Mouse (Mus musculus): ENCODE results near the gene Wdfy4.

Gene Wdfy4

DNA sequence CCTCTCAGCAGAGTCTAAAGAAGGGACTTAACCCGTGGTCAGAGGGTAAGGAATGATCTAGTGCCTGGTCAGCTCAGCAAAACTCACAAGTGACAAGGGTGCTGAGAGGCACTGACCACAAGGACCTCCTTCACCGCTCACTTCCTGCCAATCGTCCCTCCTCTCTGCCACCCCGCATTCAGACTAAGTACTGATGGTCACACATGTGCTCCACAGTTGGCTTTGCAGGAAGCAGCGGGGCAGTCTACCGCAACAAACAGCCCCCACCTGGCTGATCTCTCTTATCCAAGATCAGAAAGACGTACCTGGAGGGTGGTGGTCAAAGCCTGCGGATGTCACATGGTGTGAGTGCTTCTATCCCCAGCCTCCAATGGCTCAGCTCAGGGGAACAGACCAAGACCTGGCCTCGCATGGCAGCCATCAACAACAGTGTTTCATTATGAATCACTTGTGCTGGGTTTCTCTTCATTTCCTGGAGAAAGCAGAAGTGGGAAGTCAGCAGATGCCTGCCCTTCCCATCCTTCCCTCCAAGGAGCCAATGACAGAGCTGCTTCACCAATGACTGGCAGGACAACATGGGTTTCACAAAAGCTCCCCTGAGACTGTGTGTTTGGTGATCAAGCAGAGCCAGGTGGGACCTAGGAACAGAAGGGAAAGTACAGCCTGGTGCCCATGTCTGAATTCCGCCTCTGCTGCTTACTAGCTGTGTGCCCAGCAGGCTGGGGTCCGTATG lies at the start of gene Wdfy4:
Gene Wdfy4 (minus strand): TSS at position 441 of the 733 bp plus-strand sequence.
- DNase-seq (ENCODE audit: low read depth, low spot score) = no peak

- DNase-seq (ENCODE audit: low read depth, low spot score) = peak; percentile 57
These were observed 46.7 kb upstream of the Wdfy4 start for GRCm38 (mm10) chr14:33232048-33232447.

DNA sequence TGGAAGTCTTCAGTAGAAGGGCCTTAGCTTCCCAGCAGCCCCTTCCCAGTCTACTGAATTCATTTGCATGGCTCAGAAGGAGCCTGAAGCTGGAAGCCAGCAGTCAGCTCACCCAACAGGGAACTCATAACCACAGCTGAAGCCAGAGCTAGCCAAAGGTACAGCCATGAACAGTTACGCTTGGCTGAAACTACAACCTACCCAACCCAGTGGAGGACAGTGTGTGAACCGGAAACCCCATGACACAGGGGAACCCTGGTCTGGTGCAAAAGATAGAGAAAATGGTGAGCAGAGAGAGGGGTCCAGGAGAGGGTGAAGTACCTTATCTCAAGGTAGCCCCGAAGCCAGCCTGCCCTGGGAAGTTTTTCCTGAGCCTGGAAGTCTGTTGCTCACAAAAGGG lies 46.0 kb upstream of the Wdfy4 start:
- DNase-seq (ENCODE audit: low read depth, low spot score) = no peak

DNA sequence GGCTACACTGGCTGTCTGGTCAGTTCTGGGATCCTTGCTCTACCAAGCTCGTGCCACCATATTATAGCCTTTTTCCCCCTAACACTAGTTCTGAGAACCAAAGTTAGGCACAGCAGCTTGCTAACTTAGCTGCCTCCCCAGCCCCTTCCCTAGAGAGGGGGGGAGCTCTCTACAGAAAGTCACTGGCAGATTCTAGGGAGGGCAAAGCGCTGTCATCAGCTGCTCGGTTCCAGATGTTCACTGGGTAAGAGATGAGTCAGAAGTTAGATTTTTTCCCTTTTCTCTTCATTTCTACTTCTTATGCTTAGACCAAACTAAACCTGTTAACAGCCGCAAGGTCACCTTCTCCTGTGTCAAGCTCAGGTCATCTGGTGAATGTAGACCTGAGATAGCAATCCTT lies 45.4 kb upstream of the Wdfy4 start:
- peak; percentile 59 for DNase-seq (ENCODE audit: low read depth, low spot score)

GRCm38 (mm10) chr14:33225235-33225634 lies 39.9 kb upstream of the Wdfy4 start:
- DNase-seq (ENCODE audit: low read depth, low spot score) = no peak

DNA sequence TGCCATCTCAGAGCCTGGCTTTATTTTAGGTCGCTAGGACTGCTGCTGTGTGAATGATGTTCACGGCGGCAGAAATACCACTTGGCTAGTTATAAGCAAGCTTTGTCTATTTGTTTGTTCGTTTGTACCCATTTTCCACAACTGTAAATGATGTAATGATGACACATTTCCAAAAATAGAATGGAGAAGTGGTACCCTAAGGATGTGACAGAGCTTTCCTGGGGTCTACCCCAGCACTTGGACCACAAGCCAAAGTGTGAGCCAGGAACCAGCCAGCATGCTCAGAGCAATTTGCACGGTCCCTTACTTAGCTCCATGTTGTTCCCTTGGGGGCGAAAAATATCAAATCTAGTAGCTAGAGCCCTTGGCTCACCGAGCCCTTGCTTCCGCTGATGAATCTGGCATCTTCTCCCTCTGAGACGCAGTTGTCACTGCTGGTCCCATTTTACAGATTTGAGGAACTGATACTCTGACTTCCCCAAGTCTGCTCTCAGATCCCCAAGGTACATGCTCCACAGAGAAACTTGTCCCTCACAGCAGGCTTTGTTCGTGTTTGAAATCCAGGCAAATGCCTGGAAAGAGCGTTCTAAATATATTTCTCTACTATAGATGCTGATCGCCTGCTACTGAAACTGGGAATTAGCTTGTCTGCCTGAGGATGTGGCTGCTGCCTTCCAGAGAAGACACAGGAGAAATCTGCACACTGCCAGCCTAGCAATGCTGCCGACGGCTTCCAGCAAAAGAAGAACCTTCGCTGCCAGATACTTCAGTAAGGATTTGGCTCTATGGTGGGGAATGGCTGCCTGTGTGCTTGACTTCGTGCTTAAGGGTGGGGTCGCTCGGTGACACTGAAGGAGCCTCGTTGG lies 31.3 kb upstream of the Wdfy4 start:
- peak; percentile 76 for DNase-seq (ENCODE audit: low read depth, low spot score)

DNA sequence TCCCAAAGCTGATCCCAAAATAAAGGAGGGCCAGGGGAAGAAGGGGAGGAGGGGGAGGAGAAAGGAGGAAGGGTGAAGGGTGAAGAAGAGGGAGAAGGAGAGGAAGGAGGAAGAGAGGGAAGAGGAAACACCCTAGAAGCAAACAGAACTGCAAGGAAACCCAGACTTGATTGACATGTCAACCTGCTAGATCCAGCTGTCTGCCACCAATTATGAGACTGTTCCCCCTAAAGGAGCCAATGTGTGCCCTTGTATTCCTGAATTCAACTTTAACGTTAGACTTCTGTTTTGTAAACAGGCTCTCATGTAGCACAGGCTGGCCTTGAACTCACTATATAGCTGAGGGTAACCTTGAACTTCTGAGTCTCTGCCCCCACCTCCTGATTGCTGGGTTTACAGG lies 29.9 kb upstream of the Wdfy4 start:
- DNase-seq (ENCODE audit: low read depth, low spot score) = no peak

- peak; percentile 40 for DNase-seq (ENCODE audit: low read depth, low spot score)
These were observed 29.4 kb upstream of the Wdfy4 start for GRCm38 (mm10) chr14:33214767-33215128.

- peak; percentile 92 for DNase-seq (ENCODE audit: low read depth, low spot score)
These were observed 28.8 kb upstream of the Wdfy4 start, which contains the start of gene Arhgap22 for GRCm38 (mm10) chr14:33213823-33214766. Gene Arhgap22 (plus strand): TSS chr14:33214026.

DNA sequence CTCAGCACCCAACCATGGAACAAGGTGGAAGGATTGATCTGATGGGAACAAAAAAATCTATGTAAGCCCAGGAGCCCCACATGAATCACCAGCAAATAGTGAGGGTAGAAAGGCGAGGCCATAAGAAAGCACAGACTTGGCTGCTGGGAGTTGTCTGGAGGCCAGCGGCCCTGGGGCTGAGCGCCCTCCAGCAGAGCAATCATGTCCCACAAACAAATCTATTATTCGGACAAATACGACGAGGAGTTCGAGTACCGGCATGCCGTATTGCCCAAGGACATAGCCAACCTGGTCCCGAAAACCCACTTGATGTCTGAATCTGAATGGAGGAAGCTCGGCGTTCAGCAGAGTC lies 27.6 kb upstream of the Wdfy4 start:
- no peak for DNase-seq (ENCODE audit: low read depth, low spot score)

DNA sequence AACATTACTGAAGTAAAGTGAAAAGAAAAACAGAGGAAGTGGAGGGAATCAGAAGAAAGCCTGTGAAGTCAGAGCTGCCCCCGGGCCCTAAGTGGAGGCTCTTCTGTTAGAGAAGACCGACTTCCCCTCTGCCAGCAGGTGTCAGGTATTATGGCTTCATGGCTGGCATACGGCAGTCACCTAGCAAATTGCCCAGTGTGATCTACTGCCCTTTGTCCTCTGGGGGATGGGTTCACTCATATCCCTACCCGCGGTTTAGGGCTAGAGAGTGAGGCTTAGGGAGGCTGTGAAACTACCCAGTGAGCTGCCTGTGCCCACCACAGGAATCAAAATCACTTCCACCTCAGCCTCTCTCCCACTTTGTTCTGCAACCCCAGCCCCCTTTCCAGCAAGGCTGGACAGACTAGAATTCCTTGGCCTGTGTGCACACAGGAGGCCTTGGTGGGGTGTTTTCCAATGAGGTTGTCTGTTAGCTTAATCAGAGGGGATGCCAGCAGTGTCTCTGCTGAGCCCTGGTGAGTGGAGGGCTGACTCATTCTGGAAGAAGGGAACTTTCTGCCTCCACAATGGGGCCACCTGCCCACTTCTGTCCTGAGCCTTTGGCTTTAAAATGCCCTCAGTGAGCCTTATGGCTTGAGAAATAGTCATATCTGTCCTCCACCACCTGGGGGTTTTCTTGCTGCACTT lies 27.1 kb upstream of the Wdfy4 start:
- DNase-seq (ENCODE audit: low read depth, low spot score) = no peak

DNA sequence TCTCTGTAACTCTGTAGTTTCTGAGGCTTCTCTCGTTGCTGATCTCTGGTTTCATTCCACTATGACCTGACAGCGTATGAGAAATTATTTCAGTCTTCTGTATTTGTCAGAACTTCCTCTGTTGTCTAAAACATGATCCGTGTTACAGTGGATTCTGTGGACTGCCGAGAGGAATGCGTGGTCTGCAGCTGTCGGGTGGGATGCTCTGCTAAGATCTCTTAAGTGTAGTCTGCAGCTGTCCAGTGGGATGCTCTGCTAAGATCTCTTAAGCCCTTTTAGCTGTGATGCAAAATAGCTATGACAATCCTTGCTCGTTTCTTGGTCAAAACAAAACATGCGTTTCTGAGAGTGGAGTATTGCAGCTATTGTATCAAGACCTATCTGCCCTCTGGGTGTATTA lies 25.5 kb upstream of the Wdfy4 start:
- DNase-seq (ENCODE audit: low read depth, low spot score) = no peak

- DNase-seq (ENCODE audit: low read depth, low spot score) = no peak
These were observed 23.0 kb upstream of the Wdfy4 start for GRCm38 (mm10) chr14:33208331-33208730.

GRCm38 (mm10) chr14:33207011-33207410 lies 21.7 kb upstream of the Wdfy4 start:
- no peak for DNase-seq (ENCODE audit: low read depth, low spot score)

DNA sequence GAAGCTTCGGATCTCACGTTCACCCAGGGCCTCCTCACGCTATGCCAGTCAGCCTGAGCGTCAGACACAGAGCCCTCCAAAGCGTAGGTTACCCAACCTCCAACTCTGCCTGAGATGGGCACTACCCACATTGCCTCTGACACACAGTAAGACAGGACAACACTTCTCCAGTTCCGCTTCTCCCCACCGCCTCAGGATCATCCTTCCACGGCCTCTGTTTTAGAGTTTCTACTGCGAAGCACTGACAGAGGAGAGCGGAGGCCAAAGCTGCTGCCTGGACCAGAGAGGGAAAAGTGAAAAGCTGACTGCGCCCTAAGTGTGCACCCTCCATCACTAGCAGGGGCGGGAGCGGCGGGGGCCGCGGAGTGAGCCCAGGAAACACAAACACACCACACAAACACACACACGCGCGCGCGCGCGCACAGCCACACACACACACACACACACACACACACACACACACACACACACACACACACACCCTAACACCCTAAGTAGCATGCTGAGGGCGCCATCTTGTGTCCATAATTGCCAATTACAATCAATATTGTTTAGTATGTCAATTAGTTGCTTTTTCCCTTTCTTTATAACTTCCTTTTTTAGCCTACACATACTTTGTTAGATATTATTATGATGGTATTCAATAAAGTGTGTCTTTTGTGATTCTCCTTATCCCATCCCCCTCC lies 20.1 kb upstream of the Wdfy4 start:
- peak; percentile 71 for DNase-seq (ENCODE audit: low read depth, low spot score)

DNA sequence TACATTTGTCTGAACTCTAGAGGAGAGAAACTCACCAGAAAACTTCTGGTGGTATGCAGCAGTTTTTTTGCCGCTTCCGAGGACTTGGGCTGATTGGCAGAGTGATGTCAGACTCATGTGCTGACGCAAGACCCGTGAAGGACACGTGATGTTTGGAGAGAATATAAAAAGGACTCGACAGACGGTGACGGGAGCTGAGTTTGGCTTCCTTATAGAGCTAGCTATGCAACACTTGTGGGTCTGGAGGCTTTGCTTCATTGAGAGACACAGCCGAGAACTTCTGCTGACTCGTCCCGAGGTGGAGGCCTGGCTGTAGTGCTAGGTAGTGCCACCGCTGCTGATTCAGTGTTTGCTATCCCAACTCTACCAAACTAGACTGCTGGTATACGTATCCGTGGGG lies 18.5 kb upstream of the Wdfy4 start:
- DNase-seq (ENCODE audit: low read depth, low spot score) = no peak

DNA sequence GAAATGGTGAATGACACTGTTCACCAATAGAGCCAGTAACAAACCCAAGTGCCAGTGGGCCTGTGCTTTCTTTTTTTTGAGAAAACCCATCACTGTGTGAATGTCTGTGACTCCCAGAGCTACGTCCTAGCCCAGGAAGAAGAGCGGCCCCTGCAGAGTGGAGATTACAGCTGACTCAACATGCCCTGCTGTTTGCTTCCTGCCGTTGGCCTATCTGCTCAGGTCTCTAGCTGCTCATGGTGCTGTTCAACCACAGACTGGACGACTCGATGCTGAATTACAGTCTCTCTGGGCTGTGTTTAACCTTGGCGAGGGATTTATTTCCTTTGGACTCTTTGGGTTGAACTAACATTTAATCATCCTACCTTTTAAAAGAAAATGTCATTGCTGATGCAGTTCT lies 17.6 kb upstream of the Wdfy4 start:
- no peak for DNase-seq (ENCODE audit: low read depth, low spot score)

DNA sequence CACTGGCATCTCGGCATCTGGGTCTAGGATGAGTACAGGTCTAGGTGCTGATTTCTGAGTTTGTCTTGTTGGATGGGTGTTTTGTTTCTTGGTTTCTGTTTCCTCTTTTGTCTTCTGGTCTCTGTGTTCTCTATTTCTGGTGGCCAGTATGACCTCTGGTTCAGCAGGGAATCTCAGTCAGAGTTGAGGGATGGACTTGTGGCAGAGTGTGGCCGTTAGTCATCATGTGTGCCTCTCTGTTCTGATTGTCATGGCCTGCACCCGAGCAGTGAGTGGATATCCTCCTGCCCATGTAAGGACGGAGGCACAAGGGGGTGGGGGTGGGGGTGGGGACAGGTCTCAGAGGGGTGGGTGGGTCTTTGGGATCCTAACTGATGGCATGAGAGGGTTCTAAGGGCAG lies 16.9 kb upstream of the Wdfy4 start:
- DNase-seq (ENCODE audit: low read depth, low spot score) = no peak

DNA sequence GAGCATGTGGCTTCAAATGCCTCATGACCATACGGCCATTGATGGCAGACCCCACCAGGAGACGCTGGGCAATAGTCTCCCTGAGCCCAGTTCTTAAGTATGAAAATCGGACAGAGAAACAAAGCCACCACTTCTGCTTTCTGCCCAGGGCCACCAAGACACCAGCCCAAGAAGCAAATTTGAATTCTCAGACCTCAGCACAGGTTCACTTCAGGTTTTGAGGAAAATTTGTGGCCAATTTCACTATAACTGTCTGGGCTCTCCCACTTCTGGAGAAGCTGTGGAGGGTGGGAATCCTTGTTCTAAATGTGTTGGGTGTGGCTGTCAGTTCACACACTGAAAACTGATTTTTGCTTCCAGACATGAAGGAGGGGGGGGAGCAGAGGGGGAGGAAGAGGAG lies 8.9 kb upstream of the Wdfy4 start:
- no peak for DNase-seq (ENCODE audit: low read depth, low spot score)

GRCm38 (mm10) chr14:33193762-33194161 lies 8.5 kb upstream of the Wdfy4 start:
- DNase-seq (ENCODE audit: low read depth, low spot score) = no peak

DNA sequence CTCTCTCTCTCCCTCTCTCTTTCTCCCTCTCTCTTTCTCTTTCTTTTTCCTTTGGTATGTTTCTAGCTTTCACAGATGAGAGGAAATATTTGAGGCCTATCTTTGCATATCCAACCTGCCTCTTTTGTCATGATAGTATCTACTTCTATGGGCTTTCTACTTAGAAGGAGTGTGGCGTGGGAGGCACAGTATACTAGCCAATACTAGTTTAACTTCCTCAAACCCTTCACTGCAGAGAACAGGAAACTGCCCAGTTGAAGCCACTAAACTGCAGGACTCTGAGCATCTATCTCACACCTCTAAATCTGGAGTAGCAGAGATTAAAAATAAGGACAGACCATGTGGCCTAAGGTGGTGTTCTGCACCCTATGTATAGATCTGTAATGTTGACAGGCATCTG lies 5.3 kb upstream of the Wdfy4 start:
- DNase-seq (ENCODE audit: low read depth, low spot score) = no peak
